Mouse (Mus musculus) spleen, adult 18-20 months (tissue): ENCODE data around the gene Grm3.

ENCODE experiments used
- DNase-seq, 2 experiments: peaks; one replicate each; pipeline ENCODE4 v3.0.0; 2022; ENCODE audit warnings: mixed read lengths in 2 of 2

Gene Grm3

GRCm38 (mm10) chr5:9622264-9623094 lies 102.5 kb downstream of the Grm3 start:
- DNase-seq: no peak

GRCm38 (mm10) chr5:9621417-9622067 lies 103.4 kb downstream of the Grm3 start:
- no peak for DNase-seq

- DNase-seq: no peak
These were observed 145.9 kb downstream of the Grm3 start for GRCm38 (mm10) chr5:9579021-9579420.

- no peak for DNase-seq
These were observed 146.4 kb downstream of the Grm3 start for GRCm38 (mm10) chr5:9578571-9578970.

DNA sequence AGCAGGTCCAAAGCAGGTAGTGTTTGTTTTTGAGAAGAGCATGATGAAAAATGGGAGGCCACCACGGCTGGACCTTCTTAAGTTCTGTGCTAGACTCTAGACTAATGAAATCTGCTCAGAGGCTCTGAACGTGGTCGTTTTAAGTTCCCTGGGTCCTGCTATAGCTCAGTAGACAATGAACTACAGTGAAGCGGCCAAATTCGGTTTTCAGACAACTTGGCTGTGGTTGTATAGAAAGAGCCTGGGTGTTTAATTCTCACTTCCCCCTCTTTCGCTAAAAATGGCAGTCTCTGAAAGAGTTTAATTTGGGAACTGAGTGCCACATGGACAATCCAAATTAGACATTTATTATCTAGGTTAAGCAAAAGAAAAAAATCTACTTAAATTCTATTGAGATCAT lies 154.0 kb downstream of the Grm3 start:
- DNase-seq: no peak

- no peak for DNase-seq
These were observed 167.3 kb downstream of the Grm3 start for GRCm38 (mm10) chr5:9557706-9558105.

DNA sequence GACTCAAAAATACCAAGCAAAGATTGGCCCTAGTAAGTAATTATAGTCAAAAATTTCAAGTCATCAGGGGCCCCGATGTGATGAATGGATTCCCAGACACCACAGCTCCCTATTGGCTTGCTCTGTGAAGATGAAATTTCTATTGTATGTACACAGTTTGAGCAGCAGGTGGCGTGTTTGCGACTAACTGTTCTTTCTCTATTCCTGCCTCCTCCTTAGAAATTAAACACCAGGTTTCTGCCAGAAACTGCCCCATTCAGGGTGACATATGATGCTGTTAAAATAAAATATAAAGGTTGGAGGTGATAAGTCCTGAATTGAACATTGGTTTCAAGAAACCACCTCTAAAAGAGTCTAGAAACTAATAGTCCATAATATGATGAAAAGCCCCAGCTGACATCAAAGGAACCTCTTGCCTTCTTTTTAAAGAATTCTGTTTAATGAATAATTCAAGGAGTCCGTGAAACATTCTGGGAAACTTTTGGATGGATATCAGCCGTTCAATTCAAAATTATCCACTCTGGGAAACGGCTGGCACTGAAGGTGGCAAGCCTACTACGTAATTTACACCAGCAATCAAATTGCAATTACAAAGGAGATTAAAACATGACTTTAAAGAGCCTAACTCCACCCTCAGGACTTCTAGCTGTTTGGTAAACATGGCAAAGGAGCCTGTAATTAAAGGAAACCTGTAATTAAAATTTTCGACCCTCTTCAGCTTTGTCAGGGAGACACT lies 184.0 kb downstream of the Grm3 start:
- DNase-seq: no peak

- no peak for DNase-seq
These were observed 199.5 kb downstream of the Grm3 start for GRCm38 (mm10) chr5:9525507-9525906.

- no peak for DNase-seq
These were observed 213.9 kb downstream of the Grm3 start for GRCm38 (mm10) chr5:9511027-9511426.

GRCm38 (mm10) chr5:9497235-9497634 lies 227.7 kb downstream of the Grm3 start:
- no peak for DNase-seq

GRCm38 (mm10) chr5:9495456-9495855 lies 229.5 kb downstream of the Grm3 start:
- no peak for DNase-seq

DNA sequence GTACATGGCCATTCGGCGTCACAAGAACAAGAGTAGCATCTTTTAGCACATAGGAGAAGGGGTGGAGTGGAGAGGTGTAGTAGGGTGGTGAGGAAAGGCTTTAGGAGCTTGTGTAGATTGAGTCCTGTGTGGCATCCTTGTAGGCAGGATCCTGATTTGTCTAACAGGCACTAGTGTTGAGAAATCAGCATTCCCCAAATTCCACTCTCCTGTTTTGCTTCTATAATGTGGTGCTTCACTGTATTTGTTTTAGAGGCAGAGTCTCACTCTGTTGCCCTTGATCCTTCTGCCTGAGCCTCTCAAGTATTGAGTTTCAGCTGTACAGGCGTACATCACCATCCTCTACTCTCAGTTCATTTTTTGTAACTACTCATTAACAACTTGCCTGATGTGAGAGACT lies 247.4 kb downstream of the Grm3 start:
- DNase-seq: no peak

GRCm38 (mm10) chr5:9453298-9453697 lies 271.7 kb downstream of the Grm3 start:
- DNase-seq: no peak

DNA sequence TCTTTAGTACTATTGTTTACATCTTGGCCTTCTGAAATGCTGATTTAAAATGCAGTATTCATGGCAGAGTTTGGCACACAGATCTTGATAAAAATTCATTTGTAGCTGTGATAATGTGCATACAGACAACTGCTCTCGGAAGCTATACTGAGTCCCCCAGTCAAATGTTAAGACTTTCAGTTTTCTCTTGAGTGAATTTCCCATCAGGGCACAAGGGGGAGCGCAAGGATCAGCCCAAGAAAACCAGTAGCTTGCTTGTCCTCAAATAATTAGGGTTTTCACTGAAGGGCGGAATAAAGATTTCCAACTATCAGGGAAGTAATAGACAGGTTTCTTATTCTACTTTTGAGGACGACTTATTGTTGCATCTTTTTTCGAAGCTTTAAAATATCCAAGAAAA lies 275.4 kb downstream of the Grm3 start:
- no peak for DNase-seq

GRCm38 (mm10) chr5:9448931-9449330 lies 276.0 kb downstream of the Grm3 start:
- no peak for DNase-seq

DNA sequence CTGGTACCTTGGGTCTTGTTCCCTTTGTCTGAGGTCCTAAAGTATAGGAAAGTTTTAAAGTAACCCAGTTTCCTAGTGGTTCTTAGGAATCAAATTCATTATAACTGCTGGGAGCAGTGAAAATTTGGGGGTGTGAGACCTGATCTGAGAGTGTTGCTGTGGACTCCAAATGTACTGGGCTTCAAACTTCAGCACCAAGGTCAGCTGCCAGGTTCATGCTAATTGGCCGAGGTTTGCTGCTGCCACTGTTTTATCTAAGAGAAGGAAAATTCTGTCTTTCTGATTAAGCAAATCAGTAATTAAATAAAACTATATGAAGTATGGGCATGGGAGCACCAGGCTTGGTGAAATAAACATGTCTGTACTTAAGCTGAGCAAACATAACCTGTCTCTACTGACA lies 278.8 kb downstream of the Grm3 start:
- no peak for DNase-seq
